Mouse (Mus musculus) WW6 (cell line): ENCODE measurements around the gene Krtap4-9.
"Not testable (repeated sequence)": the region's sequence is repeated elsewhere in the genome, so short reads cannot be mapped to it uniquely, and the experiment has no call there.

Experiments
- DNase-seq: peaks from one replicate; pipeline ENCODE4 v3.0.0-alpha.2; 2013; ENCODE audit warnings: low read depth, low spot score

Krtap4-9 gene

GRCm38 (mm10) chr11:99784900-99785299 is at the start of gene Krtap4-9:
Gene Krtap4-9 (plus strand): TSS chr11:99785200.
- not testable (repeated sequence) for DNase-seq

- no peak for DNase-seq
These were observed 41.0 kb upstream of the Krtap4-9 start for GRCm38 (mm10) chr11:99743985-99744384.

- no peak for DNase-seq
These were observed 26.1 kb upstream of the Krtap4-9 start for GRCm38 (mm10) chr11:99758877-99759276.

DNA sequence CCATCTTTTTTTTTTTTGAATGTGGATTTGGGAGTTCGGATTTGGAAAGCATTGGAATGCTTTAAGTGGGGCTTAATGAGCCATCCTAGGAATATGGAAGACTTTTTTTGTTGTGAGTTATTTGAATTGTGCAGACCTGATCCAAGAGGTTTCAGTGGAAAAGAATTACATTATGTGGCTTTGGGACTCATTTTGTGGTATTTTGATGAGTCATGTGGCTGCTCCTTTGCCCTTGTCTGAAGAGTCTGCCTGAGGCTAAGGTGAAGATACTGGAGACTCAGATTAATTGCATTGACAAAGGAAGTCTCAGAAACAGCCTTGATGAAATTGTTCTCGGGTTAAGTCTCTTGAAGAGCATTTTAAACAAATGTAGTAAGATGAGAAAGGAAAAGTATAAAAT is 16.6 kb upstream of the Krtap4-9 start:
- DNase-seq, result no peak

GRCm38 (mm10) chr11:99772813-99773212 is 12.2 kb upstream of the Krtap4-9 start, which contains the start of gene Gm11595:
Gene Gm11595 (minus strand): TSS chr11:99772913.
- not testable (repeated sequence) for DNase-seq

DNA sequence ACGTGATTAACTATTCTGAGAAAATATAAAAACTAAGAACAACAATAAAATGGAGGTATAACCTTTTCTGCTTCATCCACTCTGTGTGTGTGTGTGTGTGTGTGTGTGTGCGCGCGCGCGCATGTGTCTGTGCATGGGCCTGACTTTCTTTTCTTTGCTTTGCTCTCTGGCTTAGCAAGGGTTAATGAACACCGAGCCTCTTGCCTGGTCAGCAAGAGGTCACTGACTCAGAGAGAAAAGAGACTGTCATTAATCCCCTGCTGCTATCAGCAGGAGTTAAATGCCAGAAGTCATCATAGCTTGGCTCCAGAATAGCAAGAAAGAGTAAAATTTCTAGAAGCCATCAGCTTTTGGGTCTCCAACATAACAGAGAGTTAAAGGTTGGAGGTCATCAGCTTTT is 6.6 kb upstream of the Krtap4-9 start:
- DNase-seq, result no peak

DNA sequence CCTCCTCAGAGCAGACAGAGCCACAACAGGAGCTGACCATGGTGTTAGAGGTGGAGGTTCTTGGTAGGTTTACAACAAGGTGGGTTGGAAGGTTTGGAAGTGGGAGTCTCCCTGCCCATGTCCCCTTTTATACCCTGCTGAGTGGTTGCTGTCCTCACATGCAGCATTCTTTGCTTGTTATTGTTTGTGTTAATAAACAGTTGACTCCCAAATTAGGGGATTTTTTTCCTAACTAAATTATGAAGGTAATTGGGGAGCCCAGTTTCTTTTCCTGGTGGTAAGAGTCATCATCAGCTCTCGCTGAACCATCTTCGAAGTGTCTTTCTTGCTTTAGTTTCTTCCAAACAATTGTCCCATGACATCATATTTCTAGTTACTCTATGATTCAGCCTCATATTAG is 4.4 kb upstream of the Krtap4-9 start, which contains the start of gene Krtap4-8:
TSS of gene Krtap4-8 (minus strand) at position 101 of the 400 bp plus-strand sequence.
- DNase-seq, result no peak

DNA sequence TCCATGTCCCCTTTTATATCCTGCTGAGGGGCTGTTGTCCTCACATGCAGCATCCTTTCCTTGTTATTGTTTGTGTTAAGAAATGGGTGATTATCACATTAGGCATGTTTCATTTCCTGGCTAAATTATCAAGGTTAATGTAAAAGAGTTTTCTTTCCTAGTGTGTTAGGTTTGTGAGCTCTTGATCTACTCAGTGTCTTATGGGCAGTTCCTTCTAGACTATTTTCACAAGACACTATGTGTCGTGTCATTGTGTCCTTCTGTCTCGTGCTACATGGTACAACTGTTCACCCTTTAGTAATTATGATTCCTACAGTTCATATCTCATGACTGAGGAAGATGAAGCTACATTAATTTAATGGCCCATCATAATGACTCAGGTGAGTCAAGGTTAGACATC is 8.4 kb downstream of the Krtap4-9 start, which contains the start of gene Gm11596:
TSS of gene Gm11596 (minus strand) at position 101 of the 400 bp plus-strand sequence.
- DNase-seq, result no peak

DNA sequence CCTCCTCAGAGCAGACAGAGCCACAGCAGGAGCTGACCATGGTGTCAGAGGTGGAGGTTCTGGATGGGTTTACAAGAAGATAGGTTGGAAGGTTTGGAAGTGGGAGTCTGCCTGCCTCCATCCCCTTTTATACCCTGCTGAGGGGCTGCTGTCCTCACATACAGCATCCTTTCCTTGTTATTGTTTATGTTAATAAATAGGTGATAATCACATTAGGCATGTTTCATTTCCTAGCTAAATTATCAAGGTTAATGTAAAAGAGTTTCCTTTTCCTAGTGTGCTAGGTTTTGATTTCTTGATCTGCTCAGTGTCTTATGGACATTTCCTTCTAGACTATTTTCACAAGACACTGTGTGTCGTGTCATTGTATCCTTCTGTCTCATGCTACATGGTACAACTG is 13.8 kb downstream of the Krtap4-9 start, which contains the start of gene Gm11569:
TSS of gene Gm11569 (minus strand) at position 101 of the 400 bp plus-strand sequence.
- not testable (repeated sequence) for DNase-seq

DNA sequence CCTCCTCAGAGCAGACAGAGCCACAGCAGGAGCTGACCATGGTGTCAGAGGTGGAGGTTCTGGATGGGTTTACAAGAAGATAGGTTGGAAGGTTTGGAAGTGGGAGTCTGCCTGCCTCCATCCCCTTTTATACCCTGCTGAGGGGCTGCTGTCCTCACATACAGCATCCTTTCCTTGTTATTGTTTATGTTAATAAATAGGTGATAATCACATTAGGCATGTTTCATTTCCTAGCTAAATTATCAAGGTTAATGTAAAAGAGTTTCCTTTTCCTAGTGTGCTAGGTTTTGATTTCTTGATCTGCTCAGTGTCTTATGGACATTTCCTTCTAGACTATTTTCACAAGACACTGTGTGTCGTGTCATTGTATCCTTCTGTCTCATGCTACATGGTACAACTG is 19.3 kb downstream of the Krtap4-9 start, which contains the start of gene Gm11554:
TSS of gene Gm11554 (minus strand) at position 101 of the 400 bp plus-strand sequence.
- DNase-seq, result not testable (repeated sequence)

GRCm38 (mm10) chr11:99809792-99810191 is 24.8 kb downstream of the Krtap4-9 start, which contains the start of gene Krtap4-13:
Gene Krtap4-13 (minus strand): TSS chr11:99809892.
- DNase-seq, result not testable (repeated sequence)

DNA sequence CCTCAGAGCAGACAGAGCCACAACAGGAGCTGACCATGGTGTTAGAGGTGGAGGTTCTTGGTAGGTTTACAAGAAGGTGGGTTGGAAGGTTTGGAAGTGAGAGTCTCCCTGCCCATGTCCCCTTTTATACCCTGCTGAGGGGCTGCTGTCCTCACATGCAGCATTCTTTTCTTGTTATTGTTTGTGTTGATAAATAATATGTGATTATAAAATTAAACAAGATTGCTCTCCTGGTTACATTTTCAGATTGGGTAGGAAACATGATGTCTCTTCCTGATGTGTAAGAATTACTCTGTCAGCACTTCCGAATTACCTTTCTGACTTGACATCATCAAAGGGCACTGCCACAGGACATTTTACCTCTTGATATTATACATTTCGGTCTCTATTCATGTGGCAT is 30.6 kb downstream of the Krtap4-9 start, which contains the start of gene Gm11564:
TSS of gene Gm11564 (minus strand) at position 101 of the 400 bp plus-strand sequence.
- DNase-seq, result not testable (repeated sequence)
